Mouse (Mus musculus): ENCODE measurements around the gene Plekha3.
A peak's percentile ranks its signal among the peaks of the same experiment; 100 is the strongest.

The Plekha3 gene

DNA sequence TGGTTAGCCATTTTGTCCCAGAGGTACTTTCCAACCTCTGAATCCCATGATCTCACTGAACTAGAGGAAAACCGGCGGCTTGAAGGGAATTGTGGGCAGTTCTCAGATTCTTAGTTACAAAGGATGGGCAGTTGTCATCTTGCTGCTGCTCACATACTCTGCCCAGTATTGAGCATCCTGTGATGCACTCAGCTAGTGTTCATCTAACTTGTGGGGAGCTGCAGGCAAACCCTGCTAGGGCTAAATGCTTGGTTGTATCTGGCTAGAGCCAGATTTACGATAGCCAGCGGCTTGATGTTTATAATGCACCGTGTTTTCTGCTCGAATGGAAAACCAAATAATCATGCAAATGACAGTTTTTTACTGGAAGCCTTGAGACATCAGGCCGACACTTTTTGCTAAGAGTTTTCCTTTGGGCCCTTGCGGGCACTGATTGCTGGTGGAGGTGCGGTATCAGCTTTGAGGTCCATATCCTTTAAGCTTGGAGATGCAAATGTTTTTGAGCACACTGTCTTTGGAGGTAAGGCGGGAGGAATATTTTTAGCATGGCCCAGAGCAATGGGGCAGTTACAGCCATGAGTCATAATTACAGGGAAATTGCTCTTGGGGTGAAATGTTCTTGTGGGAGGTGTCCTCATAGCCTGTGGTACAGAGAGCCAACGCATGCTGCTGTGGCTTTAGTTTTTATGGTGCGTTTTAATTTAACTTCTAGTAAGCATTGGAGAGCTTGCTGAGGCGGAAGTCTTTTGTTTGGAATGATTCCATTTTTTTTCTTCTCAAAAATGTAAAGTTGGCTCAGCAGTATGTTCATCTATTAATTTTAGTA lies 1.5 kb downstream of the Plekha3 start:
- DNase-seq (ENCODE audit: low read depth): peak; percentile 29

DNA sequence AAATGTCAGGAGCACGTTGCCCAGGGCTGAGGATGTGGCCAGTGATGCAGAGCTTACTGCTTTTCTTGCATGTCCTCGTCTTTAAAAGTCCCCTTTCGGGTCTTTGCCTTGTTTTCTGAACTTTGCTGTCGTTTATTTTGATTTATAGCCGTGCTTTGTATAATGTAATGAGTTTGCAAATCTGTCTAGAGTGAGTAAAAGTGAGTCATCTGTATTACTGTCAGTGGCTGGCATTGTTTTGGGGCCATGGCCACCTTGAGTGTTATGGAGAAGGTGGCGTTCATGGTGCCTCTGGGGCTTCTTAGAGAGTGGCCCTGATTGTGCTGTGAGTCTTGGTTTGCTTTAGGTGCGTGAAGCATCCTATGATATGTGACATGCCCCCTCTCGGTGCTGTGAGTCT lies 7.2 kb downstream of the Plekha3 start:
- DNase-seq (ENCODE audit: low read depth): no peak

DNA sequence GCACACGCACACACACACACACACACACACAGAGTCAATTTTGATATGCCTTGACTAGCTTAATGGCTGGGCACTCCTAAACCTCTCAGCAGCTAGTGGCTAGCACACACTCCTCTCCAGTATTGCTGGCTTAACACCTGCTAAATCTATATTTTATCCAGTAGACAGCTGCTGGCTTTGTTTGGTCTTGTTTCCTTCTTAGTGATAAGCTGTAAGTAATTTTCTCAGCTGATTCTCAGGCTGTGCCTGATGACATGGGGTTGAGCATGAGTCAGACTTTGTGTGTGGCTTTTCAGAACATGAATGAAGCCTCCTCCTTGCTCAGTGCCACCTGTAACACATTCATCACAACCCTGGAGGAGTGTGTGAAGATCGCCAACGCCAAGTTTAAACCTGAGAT lies 11.9 kb downstream of the Plekha3 start:
- no peak for DNase-seq (ENCODE audit: low read depth)

- no peak for DNase-seq (ENCODE audit: low read depth)
These were observed 12.5 kb downstream of the Plekha3 start for GRCm38 (mm10) chr2:76687608-76688007.

- DNase-seq (ENCODE audit: low read depth): no peak
These were observed 13.1 kb downstream of the Plekha3 start for GRCm38 (mm10) chr2:76688162-76688561.

DNA sequence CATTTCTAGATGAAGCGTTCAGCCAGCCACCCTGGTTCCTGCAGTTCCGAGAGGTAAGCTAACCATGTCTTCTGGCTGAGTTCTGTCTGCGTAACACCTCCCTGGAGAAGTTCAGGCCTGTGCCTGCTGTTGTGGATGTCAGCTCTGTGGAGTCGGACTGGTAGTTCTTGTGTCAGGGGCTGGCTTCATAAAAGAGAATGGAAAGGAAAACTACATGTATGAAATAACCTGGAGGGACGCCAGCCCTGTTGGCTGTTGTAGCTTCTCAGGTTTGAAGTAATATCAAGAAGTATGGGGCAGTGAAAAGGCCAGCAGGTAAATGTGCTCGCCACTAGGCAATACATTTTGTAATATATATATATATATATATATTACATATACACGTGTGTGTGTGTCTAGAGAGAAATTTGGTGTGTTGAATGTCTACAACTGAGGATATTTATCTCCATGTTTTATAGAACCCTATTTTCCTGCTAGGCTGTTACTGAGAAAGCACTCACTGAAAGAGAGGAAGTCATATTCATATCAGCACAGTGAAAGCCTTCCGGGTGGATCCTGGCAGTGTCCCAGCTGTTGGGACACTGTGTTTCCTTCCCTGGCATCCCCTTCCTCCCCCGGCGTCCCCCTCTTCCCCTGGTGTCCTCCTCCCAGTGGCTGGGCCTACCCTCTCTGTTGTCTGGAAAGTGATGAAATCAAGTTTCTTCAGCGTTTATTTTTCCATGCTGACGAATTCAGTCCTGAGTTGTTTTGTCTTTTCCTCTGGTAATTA lies 15.5 kb downstream of the Plekha3 start:
- no peak for DNase-seq (ENCODE audit: low read depth)

DNA sequence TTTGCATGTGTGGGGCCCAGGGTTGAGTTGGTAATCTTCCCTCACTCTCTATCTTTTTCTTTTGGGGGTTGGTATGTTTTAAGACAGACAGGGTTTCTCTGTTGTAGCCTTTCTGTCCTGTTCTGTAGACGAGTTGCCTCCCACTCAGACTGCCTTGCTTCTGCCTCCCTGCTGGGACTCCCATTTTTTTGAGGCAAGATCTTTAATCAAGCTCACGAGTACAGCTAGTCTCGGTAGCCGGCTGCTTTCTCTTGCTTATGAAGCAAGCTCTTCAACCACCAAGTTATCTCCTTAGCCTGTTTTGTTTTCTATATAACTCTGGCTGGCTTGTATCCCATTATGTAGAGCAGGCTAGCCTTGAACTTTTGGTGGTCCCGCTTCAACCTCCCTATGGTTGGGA lies 18.7 kb downstream of the Plekha3 start:
- no peak for DNase-seq (ENCODE audit: low read depth)

- DNase-seq (ENCODE audit: low read depth): no peak
These were observed 20.2 kb downstream of the Plekha3 start for GRCm38 (mm10) chr2:76695290-76695689.

DNA sequence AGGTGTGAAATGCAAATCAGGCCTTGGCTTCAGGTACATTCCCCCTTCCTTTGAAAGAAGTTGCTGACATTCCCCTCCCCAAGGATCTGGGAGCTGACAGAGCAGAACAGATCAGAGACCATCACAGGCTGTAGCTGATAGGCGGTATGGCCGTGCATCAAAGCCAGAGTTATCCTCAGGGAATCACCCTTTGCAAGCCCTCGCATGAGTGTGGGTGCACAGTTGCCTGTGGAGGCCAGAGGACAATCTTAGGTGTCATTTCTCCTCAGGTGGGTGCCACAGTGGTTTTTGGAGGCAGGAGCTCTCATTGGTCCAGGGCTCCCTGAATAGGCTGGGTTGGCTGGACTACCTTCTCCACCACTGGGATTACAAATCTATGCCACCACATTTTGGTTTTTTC lies 27.1 kb downstream of the Plekha3 start:
- no peak for DNase-seq (ENCODE audit: low read depth)

DNA sequence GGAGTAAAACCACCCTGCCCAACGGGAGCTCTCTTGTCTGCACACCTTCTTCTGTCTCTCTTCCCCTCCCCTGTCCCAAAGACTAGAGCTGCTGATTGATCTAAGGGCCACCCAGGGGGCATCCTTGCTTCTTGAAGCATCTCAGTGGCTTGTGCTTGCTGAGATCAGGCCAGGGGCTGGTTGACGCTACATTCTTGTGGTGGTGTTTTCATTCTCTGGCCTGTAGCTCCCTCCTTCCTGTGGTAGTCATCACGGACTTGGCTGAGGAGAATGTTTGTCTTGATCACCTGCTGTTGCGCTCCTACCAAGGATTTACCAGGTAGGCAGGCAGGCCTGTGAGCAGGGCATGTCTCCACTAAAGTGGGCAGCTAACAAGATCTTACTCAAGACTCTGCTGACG lies 27.7 kb downstream of the Plekha3 start:
- DNase-seq (ENCODE audit: low read depth): no peak

DNA sequence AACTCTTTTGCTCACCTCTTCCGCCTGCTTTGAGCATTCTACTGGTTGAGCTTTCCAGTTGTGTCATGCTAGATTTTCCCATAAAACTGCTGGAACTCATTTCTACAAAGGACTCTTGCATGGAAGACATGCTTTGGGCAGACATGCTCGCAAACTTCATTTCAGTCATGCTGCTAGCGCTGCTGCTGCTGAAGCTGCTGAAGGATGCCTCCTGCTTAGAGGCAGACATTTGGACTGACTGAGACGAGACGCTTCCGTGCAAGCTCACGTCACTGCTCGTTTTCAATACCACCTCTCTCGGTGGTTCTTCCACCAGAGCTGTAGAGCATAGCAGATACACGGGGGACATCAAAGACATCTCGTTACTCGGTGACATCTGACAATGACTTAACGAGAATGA lies 30.6 kb downstream of the Plekha3 start:
- DNase-seq (ENCODE audit: low read depth): no peak

DNA sequence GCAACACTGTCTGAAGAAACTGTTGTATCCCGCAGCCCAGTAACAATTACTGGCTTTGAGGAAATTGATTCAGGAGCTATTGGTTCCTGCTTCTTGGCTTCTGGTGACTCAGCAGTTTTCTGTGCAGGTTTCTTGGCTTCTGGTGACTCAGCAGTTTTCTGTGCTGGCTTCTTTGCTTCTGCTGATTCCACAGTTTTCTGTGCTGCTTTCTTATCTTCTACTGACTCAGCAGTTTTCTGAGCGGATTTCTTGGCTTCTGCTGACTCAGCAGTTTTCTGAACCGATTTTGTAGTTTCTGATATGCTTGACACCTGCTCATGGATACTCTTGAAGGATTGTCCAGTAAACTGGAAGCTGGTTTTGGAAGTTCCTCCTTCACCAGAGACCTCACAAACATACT lies 33.4 kb downstream of the Plekha3 start:
- DNase-seq (ENCODE audit: low read depth): no peak

- peak; percentile 21 for DNase-seq (ENCODE audit: low read depth)
These were observed 39.9 kb downstream of the Plekha3 start for GRCm38 (mm10) chr2:76714984-76715383.

GRCm38 (mm10) chr2:76719650-76720049 lies 44.6 kb downstream of the Plekha3 start:
- DNase-seq (ENCODE audit: low read depth): no peak
